In the genomic region with DNA sequence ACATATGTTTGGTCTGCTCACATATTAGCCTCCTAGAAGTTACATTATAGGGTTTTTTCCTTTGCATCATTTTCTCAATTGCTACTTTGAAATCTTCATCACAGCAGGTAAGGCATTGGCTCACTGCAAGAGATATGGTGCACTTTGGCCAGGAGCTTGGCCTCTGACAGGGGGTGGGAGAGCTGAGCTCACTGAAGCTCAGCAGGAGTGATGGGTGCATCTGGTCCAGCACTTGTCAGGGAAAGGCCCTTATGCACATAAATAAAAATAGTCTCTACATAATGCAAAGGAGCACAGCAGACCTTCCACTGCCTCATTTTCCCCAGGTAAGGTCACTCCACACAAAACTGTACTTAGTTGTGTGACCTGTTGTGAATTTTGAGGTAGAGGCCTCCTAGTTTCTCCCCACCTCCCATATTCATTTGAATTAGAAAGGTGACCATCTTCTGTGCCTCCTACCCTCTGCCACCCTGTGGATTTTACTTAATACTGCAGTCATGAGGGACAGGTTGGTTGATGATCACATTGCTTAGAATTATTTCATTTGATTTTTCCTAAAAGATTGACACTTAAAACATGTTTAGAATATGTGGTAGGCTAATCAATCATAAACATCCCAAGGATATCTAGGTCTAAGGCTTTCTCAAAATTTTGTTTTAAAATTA, we compare ENCODE assay signal across 12 mouse cellular contexts. TPM values are rescaled to one million over a fixed set of nuclear protein-coding genes. Genes with fewer than 3 reads are reported as not detected.
DNase-seq lines count a peak whose midpoint lies in the region; ATAC-seq and TF ChIP-seq lines count a peak whose summit lies in the region.
"Had no signal": no experiment of that assay in that cellular context is flagged by ENCODE, and none has a peak within 500 bp of the region (broad histone marks: within the 10 kb centered on the region; RNA-seq: fewer than 3 reads in every experiment).

No protein-coding gene starts in this region.

- no peak overlapping the region for H3K27ac ChIP-seq in gastrocnemius, adult 2 months
- no peak overlapping the region for H3K27ac ChIP-seq in midbrain, embryonic 14.5 days (replicated peaks; ENCODE audit: low read depth, low read length)
- H3K27ac ChIP-seq in midbrain, embryonic 16.5 days (ENCODE audit: low read length), result no peak overlapping the region
- H3K27ac ChIP-seq in stomach, postnatal 0 days (replicated peaks), result no peak overlapping the region
- no peak overlapping the region for H3K27ac ChIP-seq in heart, embryonic 12.5 days (ENCODE audit: poor library complexity, severe bottlenecking)

- H3K4me3 ChIP-seq in gastrocnemius, adult 2 months, result no peak overlapping the region
- H3K4me3 ChIP-seq in midbrain, embryonic 14.5 days (replicated peaks; ENCODE audit: low read depth, low read length), result no peak overlapping the region
- H3K4me3 ChIP-seq in midbrain, embryonic 16.5 days (ENCODE audit: low read depth, low read length), result no peak overlapping the region
- H3K4me3 ChIP-seq in stomach, postnatal 0 days (ENCODE audit: low read depth, low read length), result no peak overlapping the region
- H3K4me3 ChIP-seq in heart, embryonic 12.5 days, result no peak overlapping the region
- H3K4me3 ChIP-seq: myocyte had no signal

- peak; percentile 59 for TF ChIP-seq CTCF in gastrocnemius, adult 2 months (IDR thresholded peaks at IDR 0.05)
- TF ChIP-seq CTCF in brain, embryonic 14.5 days (IDR thresholded peaks at IDR 0.05; ENCODE audit: borderline replicate concordance, extremely low read depth, insufficient read depth, insufficient read length), result peak; percentile 28; the same call in 1 of the 2 replicates
- peak; percentile 70 for TF ChIP-seq CTCF in stomach, postnatal 0 days (IDR thresholded peaks at IDR 0.05; ENCODE audit: low read depth)

- no peak for TF ChIP-seq POLR2A in brain, embryonic 14.5 days (IDR thresholded peaks at IDR 0.05; ENCODE audit: borderline replicate concordance, extremely low read depth, insufficient read depth, insufficient read length, poor library complexity, severe bottlenecking)

- no peaks in the 10 kb centered on the region for H3K36me3 ChIP-seq in midbrain, embryonic 14.5 days (ENCODE audit: control insufficient read depth, insufficient read depth, low read length)
- H3K36me3 ChIP-seq in midbrain, embryonic 16.5 days (ENCODE audit: control insufficient read depth, insufficient read depth, low read length), result no peaks in the 10 kb centered on the region
- no peaks in the 10 kb centered on the region for H3K36me3 ChIP-seq in stomach, postnatal 0 days (ENCODE audit: control insufficient read depth, insufficient read depth, low read length)
- no peaks in the 10 kb centered on the region for H3K36me3 ChIP-seq in heart, embryonic 12.5 days

- intact Hi-C loops in gastrocnemius, adult 2 months (cut with DNase I), result no loop called here
- intact Hi-C loops in gastrocnemius, postnatal 36 days (cut with DNase I), result no loop called here

- no peaks in the 10 kb centered on the region for H3K27me3 ChIP-seq in midbrain, embryonic 14.5 days (ENCODE audit: control insufficient read depth, insufficient read depth, low read length)
- no peaks in the 10 kb centered on the region for H3K27me3 ChIP-seq in midbrain, embryonic 16.5 days (ENCODE audit: control insufficient read depth, insufficient read depth, low read depth, low read length)
- H3K27me3 ChIP-seq in stomach, postnatal 0 days (ENCODE audit: control insufficient read depth, insufficient read depth, low read length), result no peaks in the 10 kb centered on the region
- no peaks in the 10 kb centered on the region for H3K27me3 ChIP-seq in heart, embryonic 12.5 days (replicated peaks)

- no peak for TF ChIP-seq EP300 in stomach, postnatal 0 days (optimal IDR thresholded peaks at IDR 0.05)

- no peak for ATAC-seq in midbrain, embryonic 14.5 days (ENCODE audit: low FRiP score, low TSS enrichment)
- no peak for ATAC-seq in midbrain, embryonic 16.5 days
- ATAC-seq in stomach, postnatal 0 days (ENCODE audit: low FRiP score, low TSS enrichment), result no peak
- no peak for ATAC-seq in heart, embryonic 12.5 days (ENCODE audit: insufficient number of reproducible peaks, low FRiP score)
- ATAC-seq: hindbrain, embryonic 16.5 days had no signal

- no peak overlapping the region for H3K9ac ChIP-seq in midbrain, embryonic 14.5 days (replicated peaks; ENCODE audit: low read length)
- no peak overlapping the region for H3K9ac ChIP-seq in midbrain, embryonic 16.5 days (ENCODE audit: low read depth, low read length)
- H3K9ac ChIP-seq in stomach, postnatal 0 days (ENCODE audit: low read length), result no peak overlapping the region
- no peak overlapping the region for H3K9ac ChIP-seq in heart, embryonic 12.5 days

- no peaks in the 10 kb centered on the region for H3K4me1 ChIP-seq in midbrain, embryonic 14.5 days (ENCODE audit: control insufficient read depth, insufficient read depth, low read length)
- no peaks in the 10 kb centered on the region for H3K4me1 ChIP-seq in midbrain, embryonic 16.5 days (ENCODE audit: control insufficient read depth, insufficient read depth, low read length)
- H3K4me1 ChIP-seq in stomach, postnatal 0 days (replicated peaks; ENCODE audit: control insufficient read depth, insufficient read depth), result no peaks in the 10 kb centered on the region
- H3K4me1 ChIP-seq in heart, embryonic 12.5 days (replicated peaks), result no peaks in the 10 kb centered on the region

- H3K9me3 ChIP-seq in midbrain, embryonic 14.5 days (ENCODE audit: control insufficient read depth, low read length), result no peaks in the 10 kb centered on the region
- no peaks in the 10 kb centered on the region for H3K9me3 ChIP-seq in midbrain, embryonic 16.5 days (replicated peaks; ENCODE audit: control insufficient read depth, low read length, poor library complexity, severe bottlenecking)
- no peaks in the 10 kb centered on the region for H3K9me3 ChIP-seq in stomach, postnatal 0 days (ENCODE audit: control insufficient read depth, low read length)
- no peaks in the 10 kb centered on the region for H3K9me3 ChIP-seq in heart, embryonic 12.5 days (replicated peaks)

- H3K4me2 ChIP-seq in midbrain, embryonic 14.5 days (ENCODE audit: low read length), result no peak overlapping the region
- no peak overlapping the region for H3K4me2 ChIP-seq in midbrain, embryonic 16.5 days (ENCODE audit: low read length)
- no peak overlapping the region for H3K4me2 ChIP-seq in stomach, postnatal 0 days (replicated peaks; ENCODE audit: low read depth)
- no peak overlapping the region for H3K4me2 ChIP-seq in heart, embryonic 12.5 days

- no peak for DNase-seq in gastrocnemius, adult 2 months
- DNase-seq in gastrocnemius, postnatal 36 days, result no peak
- peak; percentile 14 for DNase-seq in midbrain, embryonic 14.5 days
- DNase-seq in brain, embryonic 14.5 days (ENCODE audit: low read depth), result peak; percentile 15
- DNase-seq in stomach, postnatal 0 days (ENCODE audit: low spot score), result no peak
- DNase-seq in left cerebral cortex, adult 18-20 months (ENCODE audit: low spot score in 2 of 2), result no peak
- DNase-seq: heart, adult 11 months; right cerebral cortex, adult 18-20 months had no signal

RNA-seq across cellular contexts. Expression of gene Zfp706, which starts 13.1 kb away (rescaled TPM):
- 100 to 1,000 TPM; 109 to 129 TPM for total RNA-seq in gastrocnemius, adult 2 months (2021)
- total RNA-seq in gastrocnemius, postnatal 36 days (2021), result 100 to 1,000 TPM; 100 to 105 TPM
- polyA plus RNA-seq in midbrain, embryonic 14.5 days (2014; fragmentation: Nextera tagmentation; extraction: Ambion mirVana), result 416 and 455 TPM in 2 replicates
- polyA plus RNA-seq in midbrain, embryonic 16.5 days (2015; fragmentation: Nextera tagmentation; extraction: Ambion mirVana), result 495 and 501 TPM in 2 replicates
- 76.9 and 99.6 TPM in 2 replicates for polyA plus RNA-seq in brain, embryonic 14.5 days (2012; rRNA removed)
- 868 and 874 TPM in 2 replicates for polyA plus RNA-seq in stomach, postnatal 0 days (2015; fragmentation: Nextera tagmentation; extraction: Ambion mirVana)
- total RNA-seq in left cerebral cortex, adult 18-20 months (2021), result 100 to 1,000 TPM; 231 to 242 TPM
- 459 and 491 TPM in 2 replicates for polyA plus RNA-seq in heart, embryonic 12.5 days (2016; fragmentation: Nextera tagmentation; extraction: Ambion mirVana)

Comparison
In these comparisons a context has a peak if more than half of its experiments do, and no peak if none do; other contexts are left out.
1. DNase-seq: peak in midbrain, embryonic 14.5 days (single experiment) and brain, embryonic 14.5 days (single experiment); none in gastrocnemius, adult 2 months (single experiment), gastrocnemius, postnatal 36 days (0 of 2), stomach, postnatal 0 days (single experiment) and left cerebral cortex, adult 18-20 months (0 of 2).
2. Peak in every context shown above with its lines, with median percentiles within 50 percentile points of each other: CTCF ChIP-seq.